Mouse (Mus musculus) brain, embryonic 14.5 days (tissue): ENCODE results near the gene Fat1.

ENCODE experiments used
- CTCF ChIP-seq: fragments of 200-500 bp; IDR thresholded peaks from 2 replicates; pipeline ENCODE4 v1.5.1; 2012; ENCODE audit warnings: inconsistent platforms, mild to moderate bottlenecking, moderate library complexity, borderline replicate concordance; ENCODE audit not compliant: insufficient read depth, insufficient read length; ENCODE audit errors: extremely low read depth
- POLR2A ChIP-seq: fragments of 200-500 bp; IDR thresholded peaks from 2 replicates; pipeline ENCODE4 v1.6.1; 2012; ENCODE audit warnings: mild to moderate bottlenecking, inconsistent platforms, borderline replicate concordance; ENCODE audit not compliant: poor library complexity, insufficient read depth, insufficient read length, severe bottlenecking; ENCODE audit errors: extremely low read depth

GRCm38 (mm10) chr8:45004021-45004420 is 68.8 kb downstream of the Fat1 start:
- TF ChIP-seq CTCF (no peak), POLR2A (no peak)
